Mouse (Mus musculus) hindbrain, embryonic 15.5 days (tissue): ENCODE results near the gene Grin2c. TPM values are rescaled to one million over a fixed set of nuclear protein-coding genes. Genes with fewer than 3 reads are reported as not detected.

Experiments used
- ATAC-seq: fragments of 200-750 bp; cut with Nextera tagmentation; 2 replicates; pipeline ENCODE4 v1.8.0; 2017; ENCODE audit warnings: low read depth, moderate number of reproducible peaks, moderate TSS enrichment; ENCODE audit not compliant: low FRiP score
- H3K27ac ChIP-seq: fragments of 300-500 bp; sonication (generic); replicated peaks from 2 replicates; pipeline ENCODE4 v1.5.1; 2015; ENCODE audit warnings: mild to moderate bottlenecking, inconsistent platforms
- H3K27me3 ChIP-seq: fragments of 300-500 bp; sonication (generic); 2 replicates; pipeline ENCODE4 v1.6.1; 2015; ENCODE audit warnings: control low read depth, inconsistent platforms
- H3K36me3 ChIP-seq: fragments of 300-500 bp; sonication (generic); 2 replicates; pipeline ENCODE4 v1.6.1; 2015; ENCODE audit warnings: control low read depth, inconsistent platforms
- H3K4me1 ChIP-seq: fragments of 300-500 bp; sonication (generic); replicated peaks from 2 replicates; pipeline ENCODE4 v1.6.1; 2015; ENCODE audit warnings: control low read depth, inconsistent platforms
- H3K4me2 ChIP-seq: fragments of 300-500 bp; sonication (generic); 2 replicates; pipeline ENCODE4 v1.6.1; 2015; ENCODE audit warnings: moderate library complexity, mild to moderate bottlenecking, inconsistent platforms
- H3K4me3 ChIP-seq: fragments of 300-500 bp; sonication (generic); 2 replicates; pipeline ENCODE4 v1.5.1; 2015; ENCODE audit warnings: mild to moderate bottlenecking, inconsistent platforms
- H3K9ac ChIP-seq: fragments of 300-500 bp; sonication (generic); 2 replicates; pipeline ENCODE4 v1.6.1; 2015; ENCODE audit warnings: inconsistent platforms
- H3K9me3 ChIP-seq: fragments of 300-500 bp; sonication (generic); 2 replicates; pipeline ENCODE4 v1.6.1; 2016; ENCODE audit warnings: control low read depth, inconsistent platforms
- WGBS: fragments of 180-500 bp; shearing (Covaris S2); methylation state at CpG from one replicate; pipeline ENCODE4 v1.1.7; 2015; 5-methylcytosine and 5-hydroxymethylcytosine counted together
- polyA plus RNA-seq: library from polyadenylated mRNA; unstranded; fragments of >200 nt; fragmentation: Nextera tagmentation; extraction: Ambion mirVana; gene quantifications from 2 replicates; pipeline ENCODE4 v1.2.1, GENCODE M21; 2015

Gene Grin2c
- polyA plus RNA-seq, 1 experiment from 2014 or later = 0.73 TPM

DNA sequence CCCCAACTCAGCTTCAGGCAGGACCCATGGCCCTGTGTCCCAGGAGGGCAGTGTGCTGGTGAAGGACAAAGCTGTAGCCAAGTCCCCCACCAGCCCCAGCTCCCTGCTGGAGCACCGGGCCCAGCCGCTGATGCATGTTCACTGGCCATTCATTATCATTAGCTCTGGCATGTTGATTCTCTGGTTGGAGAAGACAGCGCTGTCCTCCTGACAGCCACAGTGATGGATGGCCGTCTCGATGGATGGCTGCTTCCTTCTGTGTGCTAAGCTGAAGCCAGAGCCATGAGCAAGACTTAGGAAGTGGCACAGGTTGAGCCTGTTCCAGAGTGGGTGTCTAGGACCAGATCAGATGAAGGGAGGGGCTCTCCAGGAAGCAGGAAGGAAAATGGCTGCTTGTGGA is 30.5 kb downstream of the Grin2c start:
- WGBS = 17% methylated on average over 5 of the region's 5 CpGs
- ATAC-seq = peak; percentile 32; the same call in 1 of the 2 replicates
- H3K36me3 ChIP-seq = no peaks in the 10 kb centered on the region
- 0 out of 2 replicates have a peak, but pooled peaks cover 3% of the 10 kb centered on the region for H3K27me3 ChIP-seq
- H3K9me3 ChIP-seq = no peaks in the 10 kb centered on the region
- no peak overlapping the region for H3K4me3 ChIP-seq
- peaks cover 53% of the 10 kb centered on the region for H3K4me1 ChIP-seq
- no peak overlapping the region for H3K9ac ChIP-seq
- H3K4me2 ChIP-seq = no peak overlapping the region
- peak overlapping the region; percentile 51 for H3K27ac ChIP-seq

DNA sequence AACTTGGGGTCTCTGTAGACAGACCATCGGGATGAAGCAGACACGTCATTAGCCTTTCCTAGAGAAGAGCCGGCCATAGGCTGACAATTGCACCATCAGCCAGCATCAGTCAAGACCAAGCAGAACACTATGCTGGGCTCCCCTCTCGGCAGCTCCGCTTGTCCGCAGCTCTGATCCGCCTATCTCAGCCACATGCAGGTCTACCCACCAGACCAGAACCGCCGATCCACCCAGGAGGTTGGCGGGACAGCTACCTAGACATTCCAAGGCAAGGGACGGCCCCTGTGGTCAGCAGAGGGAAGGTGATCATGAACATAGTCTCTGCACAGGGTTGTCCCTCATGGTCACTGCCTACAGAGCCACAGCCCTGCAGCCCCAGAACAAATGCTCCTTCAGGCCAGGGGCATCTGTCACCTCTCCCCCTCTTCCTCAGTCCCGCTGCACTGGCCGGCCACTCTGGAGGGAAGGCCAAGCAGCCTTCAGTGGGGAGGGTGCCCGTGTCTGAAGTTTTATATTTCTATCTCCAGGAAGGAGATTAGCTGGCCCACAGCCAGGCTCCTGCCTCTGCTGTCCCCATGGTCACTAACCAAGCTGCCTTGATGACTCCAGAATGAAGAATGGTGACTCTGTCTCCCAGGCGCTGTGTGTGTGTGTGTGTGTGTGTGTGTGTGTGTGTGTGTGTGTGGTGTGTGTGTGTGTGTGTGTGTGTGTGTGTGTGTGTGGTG is 32.6 kb downstream of the Grin2c start:
- ATAC-seq = 0 out of 2 replicates have a peak, but pooled peaks have one; percentile 7
- 0 out of 2 replicates have a peak, but pooled peaks cover 11% of the 10 kb centered on the region for H3K27me3 ChIP-seq
- H3K36me3 ChIP-seq = no peaks in the 10 kb centered on the region
- H3K27ac ChIP-seq = no peak overlapping the region
- H3K9ac ChIP-seq = no peak overlapping the region
- H3K4me3 ChIP-seq = no peak overlapping the region
- H3K4me1 ChIP-seq = peaks cover 54% of the 10 kb centered on the region
- 65% methylated on average over 15 of the region's 15 CpGs for WGBS
- H3K4me2 ChIP-seq = no peak overlapping the region
- H3K9me3 ChIP-seq = no peaks in the 10 kb centered on the region

DNA sequence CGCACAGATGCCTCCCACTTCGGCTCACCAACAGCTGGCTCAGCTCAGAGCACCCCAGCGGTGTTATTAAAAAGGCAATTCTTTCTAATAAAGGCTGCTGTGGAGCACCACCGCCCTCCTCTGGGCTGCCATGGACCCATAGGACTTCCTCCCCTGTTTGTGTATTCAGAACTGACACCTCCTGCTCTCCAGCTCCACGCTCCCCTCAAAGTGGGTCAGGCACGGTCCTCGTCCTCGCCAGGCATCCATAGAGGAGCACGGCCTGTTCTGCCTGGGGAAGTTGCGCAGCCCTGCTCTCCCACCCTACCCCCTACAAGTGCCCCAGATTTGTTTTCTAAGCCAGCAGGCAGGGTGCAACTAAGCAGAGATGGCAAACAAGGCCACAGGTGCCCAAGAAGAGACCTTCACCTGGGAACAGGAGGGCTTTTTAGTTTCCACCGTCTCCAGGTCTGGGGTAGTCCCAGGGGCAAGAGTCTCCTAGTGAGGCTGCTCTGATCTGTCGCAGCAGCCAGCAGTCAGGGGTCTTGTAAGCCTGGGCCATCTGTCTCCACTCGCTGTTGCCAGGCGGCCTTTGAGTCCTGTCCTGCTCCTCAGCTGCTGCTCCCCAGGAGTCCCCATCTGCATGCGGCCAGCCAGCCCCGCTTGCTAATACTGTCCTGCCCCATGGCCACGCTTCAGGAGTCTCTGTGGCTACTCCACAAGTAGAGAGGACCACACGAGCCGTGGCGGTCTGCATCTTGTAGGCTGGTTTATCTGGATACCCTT is 33.3 kb downstream of the Grin2c start:
- no peak overlapping the region for H3K4me3 ChIP-seq
- 0 out of 2 replicates have a peak, but pooled peaks cover 11% of the 10 kb centered on the region for H3K27me3 ChIP-seq
- ATAC-seq = no peak
- H3K9ac ChIP-seq = no peak overlapping the region
- no peak overlapping the region for H3K4me2 ChIP-seq
- H3K27ac ChIP-seq = no peak overlapping the region
- no peaks in the 10 kb centered on the region for H3K9me3 ChIP-seq
- H3K4me1 ChIP-seq = peaks cover 59% of the 10 kb centered on the region
- no peaks in the 10 kb centered on the region for H3K36me3 ChIP-seq
- WGBS = 32% methylated on average over 20 of the region's 20 CpGs

DNA sequence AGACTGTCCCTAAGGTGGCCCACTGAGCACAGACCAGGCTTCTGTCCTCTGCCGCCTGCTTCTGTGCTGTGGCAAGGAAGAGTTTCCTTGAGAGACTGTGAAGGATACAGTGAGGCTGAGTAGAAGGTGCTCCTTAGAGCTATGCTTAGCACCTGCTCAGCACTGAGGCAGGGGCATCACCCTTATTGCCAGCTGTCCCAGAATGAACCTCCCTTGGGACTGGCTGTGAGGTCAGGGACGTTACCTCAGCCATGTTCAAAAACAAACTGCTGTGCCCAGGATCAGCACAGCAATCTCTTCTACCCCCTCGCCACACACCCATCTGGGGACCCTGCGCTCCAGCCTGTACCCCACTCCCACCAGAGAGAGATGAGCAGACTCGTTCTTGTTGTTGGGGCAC is 34.2 kb downstream of the Grin2c start:
- 74% methylated on average over 5 of the region's 5 CpGs for WGBS
- H3K36me3 ChIP-seq = no peaks in the 10 kb centered on the region
- H3K4me1 ChIP-seq = peaks cover 67% of the 10 kb centered on the region
- H3K4me2 ChIP-seq = no peak overlapping the region
- no peak overlapping the region for H3K4me3 ChIP-seq
- no peak for ATAC-seq
- H3K9ac ChIP-seq = no peak overlapping the region
- no peaks in the 10 kb centered on the region for H3K9me3 ChIP-seq
- no peak overlapping the region for H3K27ac ChIP-seq
- H3K27me3 ChIP-seq = 0 out of 2 replicates have a peak, but pooled peaks cover 11% of the 10 kb centered on the region

DNA sequence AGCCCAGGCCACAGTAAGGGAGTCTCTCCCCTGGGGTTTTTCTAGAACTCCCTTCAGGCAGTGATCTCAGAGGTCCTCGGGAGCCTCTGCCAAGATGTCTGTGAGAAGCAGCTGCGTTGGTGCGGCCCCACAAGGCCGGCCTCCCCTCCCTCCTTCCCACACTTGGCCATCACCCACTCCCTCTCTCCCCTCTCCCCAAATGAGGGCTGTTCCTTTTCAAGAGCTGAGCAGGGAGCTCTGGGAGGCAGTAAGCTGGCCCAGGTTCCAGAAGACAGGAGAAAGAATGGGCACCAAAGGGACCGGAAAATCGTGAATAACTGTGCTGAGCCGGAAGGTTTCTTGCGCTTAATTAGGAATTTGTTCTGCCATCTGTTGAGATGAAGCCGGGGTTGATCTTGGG is 35.1 kb downstream of the Grin2c start:
- H3K9me3 ChIP-seq = no peaks in the 10 kb centered on the region
- no peak overlapping the region for H3K9ac ChIP-seq
- peak overlapping the region; percentile 32; the same call in 1 of the 2 replicates for H3K27ac ChIP-seq
- H3K4me1 ChIP-seq = peaks cover 77% of the 10 kb centered on the region
- ATAC-seq = no peak
- H3K27me3 ChIP-seq = 0 out of 2 replicates have a peak, but pooled peaks cover 7% of the 10 kb centered on the region
- no peaks in the 10 kb centered on the region for H3K36me3 ChIP-seq
- no peak overlapping the region for H3K4me2 ChIP-seq
- 24% methylated on average over 9 of the region's 9 CpGs for WGBS
- no peak overlapping the region for H3K4me3 ChIP-seq

DNA sequence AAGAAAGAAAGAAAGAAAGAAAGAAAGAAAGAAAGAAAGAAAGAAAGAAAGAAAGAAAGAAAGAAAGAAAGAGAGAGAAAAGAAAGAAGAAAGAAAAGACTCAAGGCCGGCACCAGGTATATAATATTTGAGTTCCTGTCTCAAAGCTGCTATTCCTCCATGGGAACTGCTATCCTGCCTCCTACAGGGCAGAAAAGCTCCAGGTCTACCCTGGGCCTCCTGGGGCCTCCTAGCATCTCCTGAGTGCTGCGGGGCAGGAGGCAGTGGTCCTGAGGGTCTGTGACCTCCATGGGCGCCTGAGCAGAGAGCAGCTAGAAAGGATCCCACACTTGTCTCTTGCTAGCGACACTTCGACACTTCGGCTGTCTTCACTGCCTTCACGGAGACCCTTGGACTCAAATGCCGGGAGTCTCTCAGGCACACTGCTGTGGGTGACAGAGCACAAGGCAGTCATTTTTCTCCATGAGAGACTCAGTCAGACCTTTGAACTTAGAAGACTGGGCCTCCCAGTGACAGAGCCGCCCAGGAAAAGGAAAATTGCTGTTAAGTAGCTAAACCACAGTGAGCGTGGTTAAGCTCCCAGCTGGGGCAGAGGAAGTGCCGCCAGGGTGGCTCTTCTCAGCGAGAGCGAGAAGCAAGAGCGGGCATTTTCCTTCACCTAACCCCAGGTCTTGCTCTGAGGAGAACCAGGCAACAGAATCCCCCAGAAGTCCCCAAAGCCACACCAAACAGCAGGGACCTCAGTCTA is 35.7 kb downstream of the Grin2c start:
- 55% methylated on average over 14 of the region's 14 CpGs for WGBS
- Histone ChIP-seq H3K27ac (peak overlapping the region; percentile 32; the same call in 1 of the 2 replicates), H3K9me3 (no peaks in the 10 kb centered on the region), H3K4me1 (peaks cover 78% of the 10 kb centered on the region), H3K36me3 (no peaks in the 10 kb centered on the region), H3K4me2 (no peak overlapping the region), H3K9ac (no peak overlapping the region), H3K27me3 (0 out of 2 replicates have a peak, but pooled peaks cover 7% of the 10 kb centered on the region), H3K4me3 (no peak overlapping the region)
- ATAC-seq = no peak

DNA sequence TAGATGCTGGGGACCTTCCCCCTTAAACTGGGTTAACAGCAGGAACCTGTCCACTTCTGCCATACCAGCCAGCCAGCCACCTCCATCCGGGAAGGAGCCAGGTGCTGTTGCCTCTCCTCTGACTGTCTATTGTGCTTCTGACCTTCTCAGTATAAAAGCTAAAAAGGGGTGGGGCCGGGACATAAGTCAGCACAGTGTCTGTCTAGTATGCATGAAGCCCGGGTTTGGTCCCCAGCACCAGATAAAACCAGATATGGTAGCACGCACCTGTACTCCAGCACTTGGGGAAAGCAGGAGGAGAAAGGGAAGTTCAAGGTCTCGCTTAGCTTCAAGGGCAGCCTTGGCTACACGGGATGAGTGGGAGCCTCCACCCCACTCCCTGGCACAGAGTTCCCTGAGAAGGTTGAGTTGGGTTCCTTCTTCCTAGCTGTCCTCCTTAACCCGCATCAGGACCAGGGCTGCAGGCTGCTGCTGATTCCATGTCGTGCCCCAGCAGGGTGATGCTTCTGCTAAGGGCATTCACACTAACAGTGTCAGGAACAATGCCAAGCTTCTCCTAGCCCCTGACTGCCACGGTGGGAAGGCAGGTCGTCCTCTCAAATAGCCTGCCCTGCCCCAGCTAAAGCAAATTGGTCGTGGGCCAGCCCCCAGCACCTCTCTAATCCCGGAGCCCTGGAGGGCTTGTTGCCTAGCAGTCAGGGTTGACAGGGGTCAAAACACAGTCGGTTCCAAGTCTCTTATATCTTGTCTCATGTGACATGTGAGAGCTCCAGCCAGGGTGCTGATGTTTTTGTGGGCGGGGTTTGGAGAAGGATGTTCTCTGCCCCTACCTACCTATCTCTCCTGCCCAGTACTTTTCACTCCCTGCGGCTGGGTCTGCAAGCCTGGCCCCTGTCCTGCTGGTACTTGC is 37.8 kb downstream of the Grin2c start:
- 50% methylated on average over 15 of the region's 15 CpGs for WGBS
- H3K4me3 ChIP-seq = no peak overlapping the region
- H3K36me3 ChIP-seq = no peaks in the 10 kb centered on the region
- H3K9ac ChIP-seq = no peak overlapping the region
- H3K9me3 ChIP-seq = no peaks in the 10 kb centered on the region
- peaks cover 78% of the 10 kb centered on the region for H3K4me1 ChIP-seq
- 0 out of 2 replicates have a peak, but pooled peaks cover 7% of the 10 kb centered on the region for H3K27me3 ChIP-seq
- H3K4me2 ChIP-seq = no peak overlapping the region
- no peak overlapping the region for H3K27ac ChIP-seq
- ATAC-seq = no peak

DNA sequence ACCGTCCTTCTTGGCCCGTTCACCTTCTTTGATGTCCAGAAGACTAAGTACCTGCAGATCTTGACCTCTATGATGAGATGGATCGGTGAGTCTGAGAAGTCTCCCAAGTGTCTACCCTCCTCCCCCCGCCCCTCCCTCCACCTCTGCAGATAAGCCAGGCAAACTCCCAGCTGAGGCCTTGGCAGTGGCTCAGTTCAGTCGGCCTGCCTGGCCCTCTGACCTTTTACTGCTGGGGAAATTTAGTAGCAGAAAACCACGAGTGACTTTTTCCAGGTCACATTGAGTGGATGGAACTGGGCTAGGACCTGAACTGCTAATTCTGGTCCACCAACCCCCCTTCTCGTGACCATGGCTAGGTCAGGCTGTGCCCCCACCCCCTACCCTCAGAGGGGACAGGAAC is 38.6 kb downstream of the Grin2c start:
- no peak for ATAC-seq
- H3K4me3 ChIP-seq = no peak overlapping the region
- no peak overlapping the region for H3K9ac ChIP-seq
- 0 out of 2 replicates have a peak, but pooled peaks cover 7% of the 10 kb centered on the region for H3K27me3 ChIP-seq
- no peak overlapping the region for H3K27ac ChIP-seq
- no peak overlapping the region for H3K4me2 ChIP-seq
- H3K4me1 ChIP-seq = peaks cover 73% of the 10 kb centered on the region
- 73% methylated on average over 7 of the region's 7 CpGs for WGBS
- H3K36me3 ChIP-seq = no peaks in the 10 kb centered on the region
- no peaks in the 10 kb centered on the region for H3K9me3 ChIP-seq

DNA sequence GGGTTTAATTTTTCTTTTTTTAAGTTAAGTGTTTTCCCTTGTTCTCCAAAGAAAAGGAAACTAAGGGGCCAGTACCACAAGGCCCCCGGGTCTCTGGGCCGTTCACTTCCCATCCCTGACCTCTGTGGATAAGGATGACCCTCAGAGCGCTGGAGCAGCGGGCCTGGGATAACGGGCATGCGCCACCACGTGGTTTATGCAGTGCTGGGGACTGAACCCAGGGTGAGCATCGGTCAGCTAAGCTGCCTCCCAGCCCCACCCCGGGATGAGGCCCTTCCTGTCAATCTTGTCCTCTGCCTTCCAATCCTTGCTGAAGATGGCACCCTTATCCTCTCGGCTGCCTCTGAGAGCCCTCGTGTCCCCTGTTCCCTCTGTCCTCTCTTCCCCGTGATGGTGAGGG is 39.4 kb downstream of the Grin2c start:
- Histone ChIP-seq H3K4me1 (peaks cover 73% of the 10 kb centered on the region), H3K9me3 (no peaks in the 10 kb centered on the region), H3K4me3 (no peak overlapping the region), H3K36me3 (no peaks in the 10 kb centered on the region), H3K4me2 (no peak overlapping the region), H3K27ac (no peak overlapping the region), H3K27me3 (0 out of 2 replicates have a peak, but pooled peaks cover 7% of the 10 kb centered on the region), H3K9ac (no peak overlapping the region)
- 24% methylated on average over 12 of the region's 12 CpGs for WGBS
- no peak for ATAC-seq

DNA sequence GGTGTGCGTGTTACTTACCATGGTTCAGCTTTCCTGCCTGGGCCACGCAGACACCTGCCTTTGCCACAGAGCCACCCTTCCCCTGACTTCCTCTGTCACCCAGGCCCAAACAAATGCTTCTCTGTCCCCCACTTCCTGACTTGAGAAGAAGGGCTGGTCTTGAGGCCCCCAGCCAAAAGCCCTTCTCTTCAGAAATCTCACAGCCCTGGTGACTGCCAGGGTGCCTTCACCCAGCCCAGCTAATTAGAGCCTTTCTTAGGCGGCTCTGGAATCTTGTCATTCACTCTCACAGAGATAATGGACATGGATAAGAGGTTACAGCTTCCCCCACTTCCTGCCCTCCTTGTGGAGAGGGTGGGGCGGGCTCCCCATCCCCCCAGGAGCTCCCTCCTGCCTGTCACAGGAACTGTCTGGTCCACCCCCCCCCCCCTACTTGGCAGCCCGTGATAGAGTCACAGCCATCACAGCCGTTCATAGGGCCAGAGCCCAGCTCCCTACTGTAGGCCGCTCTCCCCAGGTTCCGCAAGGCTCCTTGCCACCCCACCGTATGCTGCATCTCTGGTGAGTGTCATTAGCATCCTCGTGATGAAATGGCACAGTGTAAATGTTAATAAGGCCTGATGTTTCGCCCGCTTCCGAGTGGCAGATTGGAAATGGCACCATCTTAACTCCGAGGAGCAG is 40.1 kb downstream of the Grin2c start:
- Histone ChIP-seq H3K4me1 (peaks cover 73% of the 10 kb centered on the region), H3K4me2 (no peak overlapping the region), H3K27me3 (0 out of 2 replicates have a peak, but pooled peaks cover 7% of the 10 kb centered on the region), H3K27ac (peak overlapping the region; percentile 37; the same call in 1 of the 2 replicates), H3K9me3 (no peaks in the 10 kb centered on the region), H3K9ac (no peak overlapping the region), H3K36me3 (no peaks in the 10 kb centered on the region), H3K4me3 (no peak overlapping the region)
- WGBS = 29% methylated on average over 14 of the region's 14 CpGs
- peak; percentile 38; the same call in 1 of the 2 replicates for ATAC-seq
